Mouse (Mus musculus) layer of hippocampus, adult 8-10 months (tissue): Measurements from ENCODE around the gene Trpm2. TPM values are rescaled to one million over a fixed set of nuclear protein-coding genes. Genes with fewer than 3 reads are reported as not detected.
"Not testable (repeated sequence)": the region's sequence is repeated elsewhere in the genome, so short reads cannot be mapped to it uniquely, and the experiment has no call there.

Experiments
- DNase-seq, 2 experiments: peaks; one replicate each; pipeline ENCODE4 v3.0.0; 2022; ENCODE audit warnings: low spot score in 2 of 2
- total RNA-seq, 4 experiments: library from RNA; stranded (reverse); gene quantifications; 2 replicates each; pipeline ENCODE4 v1.2.4; 2022

Trpm2 gene
- total RNA-seq = 10 to 100 TPM; 43.0 to 47.6 (median 45.7) TPM

DNA sequence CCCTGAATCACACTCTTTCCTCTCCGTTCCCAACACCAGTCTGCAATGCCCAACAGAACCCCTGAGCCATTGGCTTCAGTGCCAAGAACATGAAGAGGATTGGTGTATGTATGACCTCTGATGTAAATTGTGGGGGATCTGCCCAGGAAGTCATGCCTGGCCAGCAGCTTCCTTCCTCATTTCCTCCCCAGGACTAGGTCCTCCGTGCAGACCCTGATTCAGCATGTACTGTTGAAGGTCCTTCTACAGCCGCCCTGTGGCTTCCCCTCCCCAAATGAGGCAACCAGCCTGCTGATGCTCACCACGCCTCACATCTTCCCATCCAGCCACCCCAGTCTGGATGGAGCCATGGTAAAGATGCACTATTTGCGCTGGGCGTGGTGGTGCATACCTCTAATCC lies at the start of gene Trpm2:
Trpm2 (minus strand) TSS at position 83 of the 400 bp plus-strand sequence.
- DNase-seq = peak in 1 of 2 experiments; percentile 27

DNA sequence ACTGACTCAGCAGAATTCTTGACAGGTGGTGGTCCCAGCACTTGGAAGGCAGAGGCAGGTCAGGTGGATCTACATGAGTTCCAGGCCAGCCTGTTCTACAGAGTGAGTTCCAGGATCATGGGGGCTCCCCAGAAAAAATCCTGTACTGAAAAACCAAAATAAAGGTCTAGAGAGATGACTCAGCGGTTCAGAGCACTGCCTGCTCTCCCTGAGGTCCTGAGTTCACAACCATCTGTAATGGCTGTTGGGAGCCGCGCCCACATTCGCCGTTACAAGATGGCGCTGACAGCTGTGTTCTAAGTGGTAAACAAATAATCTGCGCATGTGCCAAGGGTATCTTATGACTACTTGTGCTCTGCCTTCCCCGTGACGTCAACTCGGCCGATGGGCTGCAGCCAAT lies 49.6 kb upstream of the Trpm2 start:
- not testable (repeated sequence) for DNase-seq

DNA sequence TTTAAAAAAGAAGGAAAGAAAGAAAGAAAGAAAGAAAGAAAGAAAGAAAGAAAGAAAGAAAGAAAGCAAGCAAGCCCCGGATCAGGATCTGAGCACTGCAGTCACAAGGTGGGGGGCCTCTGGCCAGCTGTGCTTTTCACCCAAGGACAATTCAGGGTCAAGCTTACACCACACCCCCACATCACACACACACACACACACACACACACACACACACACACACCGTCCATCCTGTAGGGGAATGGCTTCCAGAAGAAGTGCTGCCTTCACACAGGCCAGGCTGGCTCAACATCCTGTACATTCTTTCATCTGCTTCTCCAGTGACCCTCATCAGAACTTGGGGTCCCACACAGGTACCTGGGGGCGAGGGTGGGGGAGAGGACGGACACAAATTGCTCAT lies 48.9 kb upstream of the Trpm2 start:
- no peak for DNase-seq

DNA sequence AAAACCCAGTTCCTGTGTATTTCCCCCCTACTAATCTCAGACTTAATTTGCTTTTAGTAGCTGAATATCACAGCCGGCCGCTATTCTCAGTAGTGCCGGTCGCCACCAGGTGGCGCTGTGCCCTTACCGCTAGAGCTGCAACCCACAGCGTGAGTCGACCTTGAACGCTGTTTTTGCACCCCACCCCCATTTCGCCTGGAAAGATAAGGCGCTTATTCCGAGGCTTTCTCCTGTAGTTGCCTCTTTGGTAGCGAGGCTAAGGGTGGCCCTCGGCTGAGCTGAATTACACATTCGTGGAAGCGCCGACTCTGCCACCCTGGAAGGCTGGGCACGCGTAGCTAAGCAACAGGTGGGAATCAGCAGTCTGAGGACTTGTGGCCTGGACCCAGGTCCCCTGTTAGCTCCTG lies 48.4 kb upstream of the Trpm2 start:
- peak in 1 of 2 experiments; percentile 69 for DNase-seq

DNA sequence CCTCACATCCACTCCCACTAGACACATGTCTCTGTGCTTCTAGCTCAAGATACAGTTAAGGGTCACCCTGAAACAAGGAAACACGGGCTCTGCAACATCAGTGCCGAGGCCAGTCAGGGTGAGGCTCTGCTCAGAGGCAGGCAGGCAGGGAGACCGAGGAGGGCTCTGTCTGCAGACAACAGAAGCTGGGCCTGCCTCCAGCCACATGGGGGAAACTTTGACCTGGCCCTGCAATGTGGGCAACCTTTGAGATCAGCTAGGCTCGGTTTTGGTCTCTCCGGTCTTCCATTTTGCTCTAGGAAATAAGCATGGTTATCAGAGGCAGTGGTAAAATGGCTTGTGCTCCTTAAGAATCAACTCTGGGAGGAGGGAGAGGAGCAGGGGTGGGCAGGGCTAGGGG lies 46.0 kb upstream of the Trpm2 start:
- DNase-seq = no peak

DNA sequence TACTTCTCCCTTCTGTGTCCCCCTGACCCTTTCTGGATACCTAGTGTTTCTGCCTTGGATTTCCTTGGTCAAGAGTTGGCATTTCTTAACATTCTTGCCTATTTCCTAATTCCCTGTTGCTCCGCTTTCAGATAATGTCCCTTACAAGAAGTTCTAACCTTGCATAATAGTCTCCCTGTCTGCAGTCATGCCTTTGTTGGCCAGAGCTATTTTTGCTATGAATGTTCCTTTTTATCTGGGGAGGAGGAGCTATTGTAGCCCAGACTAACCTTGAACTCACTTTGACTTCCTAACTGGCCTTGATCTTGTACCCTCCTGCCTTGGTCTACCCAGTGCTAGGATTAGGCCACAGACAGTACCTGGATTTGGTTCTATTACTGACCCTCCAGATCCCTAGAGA lies 45.1 kb upstream of the Trpm2 start:
- DNase-seq = no peak

DNA sequence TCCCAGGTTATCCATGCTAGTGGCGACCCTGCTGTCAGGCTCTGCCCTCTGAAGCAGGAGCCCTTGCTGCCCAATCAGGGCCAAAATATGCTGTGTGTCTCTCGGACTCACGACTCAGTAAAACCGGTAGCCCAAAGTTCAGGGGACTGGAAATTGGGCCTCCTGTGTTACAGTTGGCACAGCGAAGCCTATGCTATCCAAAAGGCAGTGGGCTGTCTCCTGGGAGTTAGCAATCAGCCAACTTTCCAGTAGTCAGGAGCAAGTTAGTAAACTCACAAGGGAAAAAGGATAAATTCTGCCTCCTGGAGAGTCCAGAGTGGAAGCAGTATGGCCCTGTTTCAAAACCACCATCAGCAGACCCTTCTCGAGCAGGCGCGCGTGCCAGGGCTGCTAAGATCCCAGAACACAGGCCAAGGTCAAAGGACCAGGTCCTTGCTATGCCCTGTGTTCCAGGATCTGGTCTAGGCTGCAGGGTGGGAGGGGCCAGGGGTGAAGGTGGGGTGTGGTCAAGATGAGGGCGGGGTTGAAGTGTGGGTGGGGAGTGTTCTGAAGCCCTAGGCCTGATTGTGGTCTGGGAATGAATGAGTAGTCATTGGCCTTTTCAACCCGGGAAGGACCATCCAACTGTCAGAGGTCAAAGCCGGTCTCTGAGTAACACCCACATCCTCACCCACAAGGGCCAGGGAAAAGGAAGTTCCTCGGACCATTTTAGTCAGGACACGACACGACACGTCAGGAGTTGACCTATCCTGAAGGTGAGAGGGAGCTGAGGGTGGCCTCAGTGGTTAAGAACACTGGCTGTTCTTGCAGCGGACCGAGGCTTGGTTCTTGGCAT lies 42.5 kb upstream of the Trpm2 start:
- DNase-seq = no peak

DNA sequence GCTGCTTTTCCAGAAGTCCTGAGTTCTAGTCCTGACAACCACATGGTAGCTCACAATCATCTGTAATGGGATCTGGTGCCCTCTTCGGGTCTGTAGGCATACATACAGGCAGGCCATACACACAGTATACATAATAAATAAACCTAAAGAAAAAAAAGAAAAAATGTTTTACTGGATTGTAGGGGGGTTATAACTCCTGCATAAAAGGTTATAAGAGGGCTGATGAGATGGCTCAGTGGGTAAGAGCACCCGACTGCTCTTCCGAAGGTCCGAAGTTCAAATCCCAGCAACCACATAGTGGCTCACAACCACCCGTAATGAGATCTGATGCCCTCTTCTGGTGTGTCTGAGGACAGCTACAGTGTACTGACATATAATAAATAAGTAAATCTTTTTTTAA lies 40.8 kb upstream of the Trpm2 start:
- not testable (repeated sequence) for DNase-seq

DNA sequence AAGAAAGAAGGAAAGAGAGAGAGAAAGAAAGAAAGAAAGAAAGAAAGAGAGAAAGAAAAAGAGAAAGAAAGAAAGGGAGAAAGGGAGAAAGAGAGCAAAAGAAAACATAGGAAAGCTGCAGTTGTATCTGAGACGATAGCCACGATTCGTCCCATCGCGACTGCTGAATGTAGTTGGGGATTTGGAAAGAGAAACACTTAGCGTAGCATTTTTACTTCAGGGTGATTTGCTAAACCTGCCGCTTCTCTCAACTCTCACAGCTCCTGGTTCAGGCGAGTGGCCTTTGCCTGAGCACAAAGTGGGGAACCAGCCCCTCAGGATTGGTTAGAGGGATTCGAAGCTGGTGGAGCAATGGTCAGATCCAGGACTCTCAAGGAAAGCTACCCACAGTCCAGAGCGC lies 40.0 kb upstream of the Trpm2 start:
- DNase-seq = no peak

DNA sequence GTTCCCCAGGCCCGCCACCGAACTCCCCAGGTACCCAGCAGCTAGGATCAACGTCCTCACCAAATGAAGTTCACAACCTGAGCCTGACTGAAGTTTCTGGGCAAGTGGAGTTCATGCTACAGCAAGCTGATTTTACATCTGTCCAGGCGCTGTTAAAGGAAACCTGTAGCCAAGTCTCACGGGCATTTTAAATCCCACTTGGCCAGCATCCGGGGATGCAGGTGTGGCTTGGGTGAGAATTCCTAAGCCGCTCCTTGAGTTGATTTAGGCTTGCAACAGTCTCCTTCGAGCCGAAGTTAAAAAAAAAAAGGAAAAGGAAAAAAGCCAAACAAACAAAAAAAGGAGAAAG lies 39.6 kb upstream of the Trpm2 start, which contains the start of gene Pfkl:
Pfkl (minus strand) TSS at position 139 of the 349 bp plus-strand sequence.
- no peak for DNase-seq

DNA sequence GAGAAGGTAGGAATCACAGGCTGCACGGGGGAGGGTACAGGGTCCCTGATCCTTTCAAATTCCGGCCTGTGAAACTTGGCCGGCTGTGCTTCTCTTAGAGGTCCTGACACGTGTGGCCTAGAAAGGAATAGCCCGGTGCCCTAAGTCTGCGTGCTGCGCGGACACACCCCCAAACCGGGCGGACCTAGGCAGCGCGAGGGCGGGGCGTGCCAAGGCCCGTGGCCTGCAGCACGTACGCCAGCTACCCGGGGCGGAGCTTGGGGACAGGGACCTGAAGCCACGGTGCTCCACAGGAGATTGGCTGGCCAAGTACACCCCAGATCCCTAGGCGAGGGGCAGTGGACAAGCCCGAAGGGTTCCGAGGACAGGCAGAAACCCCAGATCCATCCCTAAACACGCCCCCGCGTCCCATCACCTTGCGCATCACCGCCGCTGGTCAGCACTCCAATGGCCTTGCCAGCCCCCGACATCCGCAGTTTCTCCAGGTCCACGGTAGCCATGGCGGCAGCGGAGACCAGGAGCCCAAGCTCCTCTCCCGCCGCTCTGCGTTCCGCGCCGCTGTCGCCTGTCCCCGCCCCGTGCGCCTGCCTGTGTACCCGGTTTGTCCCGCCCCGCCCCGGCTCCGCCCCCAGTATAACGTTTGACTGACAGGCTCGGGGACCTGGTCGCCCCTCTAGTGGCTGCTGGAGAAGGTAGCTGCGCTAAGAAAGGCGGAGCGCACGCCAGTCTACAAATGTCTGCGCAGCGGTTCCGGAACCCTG lies 39.0 kb upstream of the Trpm2 start:
- peak; percentile 89 to 91 for DNase-seq

DNA sequence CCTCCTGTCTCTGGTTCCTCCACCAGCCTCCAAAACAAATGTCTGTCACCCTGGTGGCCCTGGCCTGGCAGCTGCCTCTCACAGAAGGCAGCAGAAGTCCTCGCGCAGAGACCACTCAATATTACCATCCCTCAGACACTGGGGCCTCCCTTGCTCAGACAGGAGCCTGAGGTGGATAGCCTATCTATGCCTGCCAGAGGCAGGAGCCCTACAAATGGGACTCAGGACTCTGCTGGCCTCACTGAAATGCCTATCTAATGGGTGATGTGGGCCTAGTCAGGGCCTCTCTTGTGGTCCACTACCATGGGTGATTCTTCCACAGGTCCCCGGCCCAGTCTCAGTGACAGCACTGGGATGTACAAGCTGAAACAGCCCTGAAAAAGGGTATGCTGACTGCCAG lies 37.8 kb upstream of the Trpm2 start:
- DNase-seq = no peak

DNA sequence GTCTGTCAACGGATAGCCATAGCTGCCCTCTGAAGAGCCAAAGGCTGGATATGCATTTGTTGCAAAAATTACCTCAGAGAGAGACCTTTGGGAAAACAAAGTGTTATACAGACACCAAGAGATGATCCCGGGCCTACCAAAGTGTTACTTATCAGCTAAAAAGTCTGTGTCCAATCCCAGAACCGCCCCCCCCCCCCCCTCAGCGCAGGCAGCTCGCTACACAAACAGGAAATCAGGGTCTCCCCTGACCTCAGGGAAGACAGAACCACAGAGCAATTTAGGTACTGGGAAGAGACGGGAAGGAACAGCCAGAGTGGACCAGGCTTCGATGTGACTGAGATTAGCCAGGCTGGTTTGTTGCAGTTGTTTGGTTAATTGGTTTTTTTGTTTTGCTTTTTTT lies 36.8 kb upstream of the Trpm2 start:
- no peak for DNase-seq

DNA sequence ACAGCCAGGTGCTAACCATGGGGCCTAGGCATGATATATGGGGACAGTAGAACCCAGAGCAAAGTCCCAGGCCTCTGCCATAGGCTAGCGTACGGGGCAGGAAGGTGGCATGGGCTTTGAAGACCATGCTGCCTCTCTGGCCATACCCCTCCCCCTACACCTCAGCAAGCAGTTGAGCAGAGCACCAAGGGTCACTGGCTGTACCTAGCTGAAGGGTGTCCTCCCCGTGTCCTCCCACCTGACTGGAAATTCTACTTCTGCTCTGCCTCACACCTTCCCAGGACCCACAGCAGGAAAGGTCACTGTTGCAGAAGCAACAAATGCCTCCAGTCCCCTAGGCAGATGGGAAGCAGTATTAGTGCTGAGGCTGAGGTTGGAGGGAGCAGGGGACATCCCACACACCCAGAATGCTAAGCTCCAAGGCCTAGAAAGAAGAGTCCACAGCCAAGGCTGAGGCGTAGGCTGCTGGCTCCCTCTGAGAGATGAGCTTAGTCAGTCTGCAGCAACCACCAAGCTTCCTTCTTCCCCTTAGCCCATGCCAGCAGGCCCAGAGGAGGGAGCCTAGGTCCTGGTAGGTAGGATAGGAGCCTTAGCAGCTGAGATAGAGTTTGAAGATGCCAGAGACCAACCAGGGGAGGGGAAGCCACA lies 35.6 kb upstream of the Trpm2 start:
- no peak for DNase-seq

DNA sequence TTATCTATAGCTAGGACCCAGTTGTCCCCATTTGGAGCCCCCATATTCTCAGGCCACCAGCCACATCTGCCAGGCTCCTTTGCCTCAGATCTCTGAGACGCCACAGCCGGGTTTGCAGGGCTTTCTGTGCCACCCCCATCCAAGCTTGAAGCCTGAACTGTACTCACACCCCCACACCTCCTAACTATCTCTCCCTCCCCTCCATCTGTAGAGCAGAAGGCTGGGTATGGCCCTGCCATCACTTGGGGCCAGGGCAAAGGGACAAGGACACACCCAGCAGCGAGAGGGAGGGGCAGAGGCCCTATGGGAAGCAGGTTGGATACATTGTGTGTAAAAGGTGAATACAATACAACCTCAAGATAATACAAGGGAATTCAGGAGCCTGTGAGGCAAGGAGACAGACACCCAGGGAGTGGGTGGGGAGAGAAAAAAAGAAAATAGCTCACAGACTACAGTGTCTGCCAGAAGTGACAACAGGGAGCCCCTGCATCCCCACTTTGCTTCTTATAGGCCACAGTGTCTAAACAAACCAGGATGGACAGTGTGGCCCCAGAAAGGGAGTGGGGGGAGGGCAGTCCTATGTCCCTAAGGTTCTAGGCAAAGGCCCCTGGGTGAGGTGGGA lies 34.2 kb upstream of the Trpm2 start:
- DNase-seq = peak in 1 of 2 experiments; percentile 51

DNA sequence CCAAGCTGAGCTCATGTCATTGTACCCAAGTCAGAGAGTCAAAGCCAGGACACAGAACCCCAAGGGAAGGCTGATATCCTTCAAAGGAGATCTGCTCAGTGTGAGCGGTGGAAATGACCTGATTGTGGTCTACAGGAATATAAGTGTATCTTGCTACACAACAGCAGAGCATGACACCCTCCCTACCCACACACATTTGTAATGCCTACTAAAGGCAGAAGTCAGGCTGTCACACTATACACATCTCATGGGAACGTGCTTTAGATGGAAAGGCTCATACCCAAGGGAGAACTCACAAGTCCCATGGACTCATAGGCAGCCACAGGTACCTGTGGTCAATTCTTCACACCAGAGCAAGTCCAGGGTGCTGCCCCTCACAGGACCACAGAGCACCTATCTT lies 32.0 kb upstream of the Trpm2 start:
- DNase-seq = no peak

DNA sequence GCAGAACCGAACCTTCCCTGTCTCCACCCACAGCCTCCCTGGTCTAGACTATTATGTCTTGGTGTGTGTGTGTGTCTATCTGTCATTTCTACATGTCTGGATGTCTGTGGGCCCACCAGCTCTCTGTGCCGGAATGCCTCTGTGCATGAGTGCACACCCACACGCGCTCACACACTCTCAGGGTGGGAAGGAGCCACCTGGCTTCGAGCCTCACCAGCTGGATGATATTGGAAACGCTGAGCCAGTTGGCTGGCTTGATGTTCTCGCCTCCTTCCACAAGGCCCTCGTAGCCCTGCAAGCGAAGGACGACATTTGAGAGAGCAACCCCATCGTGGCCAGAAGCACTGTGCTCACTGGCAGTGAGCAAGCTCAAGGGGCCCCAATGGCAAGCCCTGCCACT lies 31.4 kb upstream of the Trpm2 start:
- DNase-seq = peak; percentile 91 to 94

DNA sequence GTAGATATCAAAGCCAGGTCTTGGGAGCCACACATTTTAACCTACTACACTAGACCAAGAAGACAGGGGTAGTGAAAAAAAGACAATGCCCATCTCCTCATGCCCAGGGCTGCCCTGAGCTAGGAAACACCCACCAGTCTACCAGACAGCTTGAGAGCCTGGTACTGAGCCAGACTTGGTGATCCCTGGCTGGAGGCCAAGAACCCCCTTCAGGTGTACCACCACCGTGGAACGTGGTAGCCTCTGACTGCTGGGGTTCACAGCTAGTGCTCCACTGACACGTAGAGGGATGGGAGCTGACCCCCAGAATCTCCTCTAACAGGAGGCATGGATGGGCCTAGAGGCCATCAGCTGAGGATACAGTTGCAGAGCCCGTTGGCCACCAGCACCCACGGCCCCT lies 29.8 kb upstream of the Trpm2 start:
- no peak for DNase-seq

DNA sequence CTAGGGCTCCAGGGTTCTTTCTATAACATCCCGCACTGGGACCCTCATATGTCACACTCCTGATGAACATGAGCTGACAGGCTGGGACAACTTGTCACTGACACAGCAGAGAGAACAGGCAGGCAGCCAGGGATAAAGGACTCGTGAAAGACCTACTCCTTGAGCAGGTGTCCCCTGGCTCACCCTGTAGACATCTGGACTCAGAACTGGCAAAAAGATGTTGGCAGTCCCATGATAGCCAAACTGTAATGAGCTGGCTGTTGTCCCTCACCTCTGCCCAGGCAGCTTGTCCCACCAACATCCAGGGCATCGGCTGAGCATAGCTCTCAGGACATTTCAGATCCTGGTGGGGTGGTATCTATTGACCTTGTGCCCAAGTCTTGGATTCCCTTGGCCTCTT lies 25.3 kb upstream of the Trpm2 start:
- no peak for DNase-seq

DNA sequence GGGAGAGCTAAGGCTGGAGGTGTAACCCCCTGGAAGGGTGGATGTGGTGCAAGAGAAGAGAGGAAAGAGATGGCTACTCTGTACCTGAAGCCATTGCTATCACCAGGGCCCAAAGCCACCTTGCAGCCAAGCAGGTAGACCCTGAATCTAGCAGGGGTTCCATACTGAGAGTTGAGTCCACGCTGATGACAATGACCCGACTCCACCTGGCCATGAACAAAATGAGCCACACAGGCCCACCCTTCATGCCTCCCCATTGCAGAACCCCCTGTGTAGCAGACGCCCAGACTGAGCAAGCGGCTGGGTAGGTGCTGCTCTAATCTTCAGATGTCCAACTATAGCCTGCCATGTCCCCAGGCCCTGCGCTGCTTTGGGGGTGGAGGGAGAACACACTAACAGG lies 15.4 kb upstream of the Trpm2 start:
- DNase-seq = no peak

DNA sequence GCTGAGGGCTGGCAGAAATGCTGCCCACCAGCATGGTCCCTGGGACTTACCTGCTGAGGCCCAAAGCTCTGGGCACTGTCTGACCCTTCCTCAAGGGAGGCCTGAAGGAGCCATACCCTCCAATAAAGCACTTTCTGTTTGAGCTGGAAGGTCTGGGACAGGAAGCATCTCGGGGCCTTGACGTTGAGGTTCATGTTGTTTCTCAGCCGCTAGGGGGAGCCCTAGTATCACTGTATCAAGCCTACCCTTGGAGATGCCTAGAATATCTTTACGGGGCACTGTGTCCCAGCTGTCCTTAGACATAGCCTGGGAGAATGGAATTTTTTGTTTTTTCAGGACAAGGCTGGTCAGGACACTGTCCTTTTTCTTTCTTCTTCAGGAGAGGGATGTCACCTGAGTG lies 14.3 kb upstream of the Trpm2 start:
- peak in 1 of 2 experiments; percentile 77 for DNase-seq
